Mouse (Mus musculus): Measurements from ENCODE around the gene Igsf9.

DNA sequence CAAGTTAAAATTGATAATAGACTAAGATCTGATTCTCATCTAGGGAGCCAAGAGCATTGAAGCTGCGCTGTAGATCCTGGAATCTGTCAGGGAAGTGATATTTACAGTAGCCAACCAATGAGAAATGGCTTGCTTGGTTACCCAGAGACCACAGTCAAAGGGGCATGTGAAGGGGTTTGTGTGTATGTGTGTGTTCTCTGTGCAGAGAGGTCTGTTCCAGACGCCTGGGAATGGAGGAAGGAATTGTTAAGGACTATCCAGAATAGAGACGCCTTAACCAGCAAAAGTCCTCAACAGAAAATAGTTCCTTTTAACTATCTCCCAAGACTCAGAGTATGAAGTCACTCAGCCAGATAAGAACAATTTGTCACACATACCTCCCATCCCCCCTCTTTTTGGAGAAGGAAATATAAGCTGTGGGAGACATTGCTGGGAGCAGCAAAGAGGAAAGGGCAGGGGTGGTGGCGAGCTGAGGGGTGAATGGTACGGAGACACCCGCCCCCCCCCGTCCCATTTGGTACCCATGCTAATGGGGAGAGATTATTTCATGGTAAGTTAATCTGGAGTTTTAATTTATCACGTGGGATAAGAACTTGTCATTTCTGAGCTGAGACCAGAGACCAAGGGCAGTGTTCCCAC is 11.7 kb upstream of the Igsf9 start:
- no peak for TF ChIP-seq CTCF (conservative IDR thresholded peaks at IDR 0.05; ENCODE audit: low read length)
- TF ChIP-seq POU5F1 (IDR thresholded peaks at IDR 0.05; ENCODE audit: borderline replicate concordance, low read length) = no peak
- TF ChIP-seq NANOG (IDR thresholded peaks at IDR 0.05; ENCODE audit: borderline replicate concordance, low read length) = no peak
